Mouse (Mus musculus) forebrain, embryonic 10.5 days (tissue): Measurements from ENCODE around the gene Colgalt2. TPM values are rescaled to one million over a fixed set of nuclear protein-coding genes. Genes with fewer than 3 reads are reported as not detected.
"Not testable (repeated sequence)": the region's sequence is repeated elsewhere in the genome, so short reads cannot be mapped to it uniquely, and the experiment has no call there.

ENCODE experiments used
- DNase-seq: peaks from one replicate; pipeline ENCODE4 v3.0.0-alpha.2; 2017; ENCODE audit warnings: low spot score; ENCODE audit errors: extremely low spot score
- H3K27ac ChIP-seq: fragments of 300-500 bp; sonication (generic); 2 replicates; pipeline ENCODE4 v1.5.1; 2016; ENCODE audit warnings: mild to moderate bottlenecking
- H3K27me3 ChIP-seq: fragments of 300-500 bp; sonication (generic); 2 replicates; pipeline ENCODE4 v1.6.1; 2016; ENCODE audit warnings: mild to moderate bottlenecking; ENCODE audit not compliant: poor library complexity, severe bottlenecking
- H3K36me3 ChIP-seq: fragments of 300-500 bp; sonication (generic); replicated peaks from 2 replicates; pipeline ENCODE4 v1.6.1; 2016; ENCODE audit warnings: mild to moderate bottlenecking, moderate library complexity
- H3K4me1 ChIP-seq: fragments of 300-500 bp; sonication (generic); 2 replicates; pipeline ENCODE4 v1.6.1; 2016
- H3K4me3 ChIP-seq: fragments of 300-500 bp; sonication (generic); 2 replicates; pipeline ENCODE4 v1.5.1; 2016; ENCODE audit warnings: mild to moderate bottlenecking, moderate library complexity
- H3K9me3 ChIP-seq: fragments of 300-500 bp; sonication (generic); 2 replicates; pipeline ENCODE4 v1.6.1; 2016; ENCODE audit warnings: mild to moderate bottlenecking, moderate library complexity
- WGBS: fragments of 180-500 bp; shearing (Covaris S2); methylation state at CpG from one replicate; pipeline ENCODE4 v1.1.7; 2016; 5-methylcytosine and 5-hydroxymethylcytosine counted together
- polyA plus RNA-seq: library from polyadenylated mRNA; unstranded; fragments of >200 nt; fragmentation: Nextera tagmentation; extraction: Ambion mirVana; gene quantifications from 2 replicates; pipeline ENCODE4 v1.2.1, GENCODE M21; 2016

The Colgalt2 gene
- polyA plus RNA-seq, result 1.2 and 1.5 TPM in 2 replicates

DNA sequence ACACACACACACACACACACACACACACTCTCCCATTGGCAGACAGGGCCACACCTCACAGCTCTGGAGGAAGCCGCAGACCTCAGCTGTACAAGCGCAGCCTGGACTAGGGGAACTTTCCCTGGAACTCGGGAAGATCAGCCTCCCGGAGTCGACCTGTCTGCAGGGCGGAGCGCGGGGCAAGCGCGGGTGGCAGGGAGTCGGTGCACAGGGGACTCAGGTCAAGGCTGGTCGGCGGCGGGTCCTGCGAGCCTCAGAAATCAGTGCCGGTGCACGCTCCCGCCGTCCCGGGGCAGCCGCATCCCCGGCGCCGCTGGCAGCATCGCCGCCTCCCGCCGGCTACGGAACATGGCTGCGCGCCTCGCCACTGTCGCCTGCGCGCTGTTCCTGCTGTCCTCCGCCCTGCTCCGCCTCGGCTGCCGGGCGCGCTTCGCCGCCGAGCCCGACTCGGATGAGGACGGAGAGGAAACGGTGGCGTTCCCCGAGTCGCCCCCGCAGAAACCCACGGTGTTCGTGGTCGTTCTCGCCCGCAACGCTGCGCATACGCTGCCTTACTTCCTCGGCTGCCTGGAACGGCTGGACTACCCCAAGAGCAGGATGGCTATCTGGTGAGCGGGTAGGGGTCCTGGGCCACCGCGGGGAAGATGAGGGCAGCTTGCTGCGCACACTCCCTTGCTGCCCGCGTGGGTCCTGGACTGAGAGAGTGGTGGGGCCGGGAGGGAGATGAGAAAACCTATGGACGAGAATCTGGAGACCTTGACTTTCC is at the start of gene Colgalt2:
TSS of gene Colgalt2 (plus strand) at position 41 of the 766 bp plus-strand sequence.
- Histone ChIP-seq H3K4me3 (peak within 1 kb of the TSS; percentile 72), H3K27me3 (peaks cover 50% of the 10 kb centered on the region), H3K9me3 (peaks cover 8% of the 10 kb centered on the region; the same call in 1 of the 2 replicates), H3K4me1 (peaks cover 23% of the 10 kb centered on the region), H3K27ac (peak within 1 kb of the TSS; percentile 84), H3K36me3 (no peaks in the 10 kb centered on the region)
- peak; percentile 70 for DNase-seq
- WGBS, result under 1% methylated on average over 67 of the region's 70 CpGs

DNA sequence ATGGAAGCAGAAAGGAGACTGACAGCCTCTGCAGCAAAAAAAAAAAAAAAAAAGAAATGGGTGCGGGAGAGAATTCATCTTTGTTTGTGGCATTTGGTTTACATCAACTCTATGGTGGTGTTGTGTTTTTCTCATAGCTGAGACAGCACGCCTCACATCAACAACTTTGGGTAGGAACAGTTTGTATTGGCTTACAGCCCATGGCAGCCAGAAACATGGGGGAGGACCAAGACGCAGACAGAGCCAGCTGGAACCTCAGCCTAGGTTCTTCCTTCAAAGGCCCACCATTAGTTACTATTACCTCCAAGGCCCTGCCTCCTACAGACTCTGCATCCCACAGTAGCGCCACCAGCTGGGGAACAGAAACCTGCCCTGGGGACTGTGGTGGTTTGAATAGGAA is 42.9 kb upstream of the Colgalt2 start:
- no peak for DNase-seq
- H3K36me3 ChIP-seq, result no peaks in the 10 kb centered on the region
- no peaks in the 10 kb centered on the region for H3K27me3 ChIP-seq
- no peaks in the 10 kb centered on the region for H3K4me1 ChIP-seq
- no peaks in the 10 kb centered on the region for H3K9me3 ChIP-seq
- H3K27ac ChIP-seq, result no peak overlapping the region
- H3K4me3 ChIP-seq, result no peak overlapping the region
- 86% methylated on average over 4 of the region's 4 CpGs for WGBS

DNA sequence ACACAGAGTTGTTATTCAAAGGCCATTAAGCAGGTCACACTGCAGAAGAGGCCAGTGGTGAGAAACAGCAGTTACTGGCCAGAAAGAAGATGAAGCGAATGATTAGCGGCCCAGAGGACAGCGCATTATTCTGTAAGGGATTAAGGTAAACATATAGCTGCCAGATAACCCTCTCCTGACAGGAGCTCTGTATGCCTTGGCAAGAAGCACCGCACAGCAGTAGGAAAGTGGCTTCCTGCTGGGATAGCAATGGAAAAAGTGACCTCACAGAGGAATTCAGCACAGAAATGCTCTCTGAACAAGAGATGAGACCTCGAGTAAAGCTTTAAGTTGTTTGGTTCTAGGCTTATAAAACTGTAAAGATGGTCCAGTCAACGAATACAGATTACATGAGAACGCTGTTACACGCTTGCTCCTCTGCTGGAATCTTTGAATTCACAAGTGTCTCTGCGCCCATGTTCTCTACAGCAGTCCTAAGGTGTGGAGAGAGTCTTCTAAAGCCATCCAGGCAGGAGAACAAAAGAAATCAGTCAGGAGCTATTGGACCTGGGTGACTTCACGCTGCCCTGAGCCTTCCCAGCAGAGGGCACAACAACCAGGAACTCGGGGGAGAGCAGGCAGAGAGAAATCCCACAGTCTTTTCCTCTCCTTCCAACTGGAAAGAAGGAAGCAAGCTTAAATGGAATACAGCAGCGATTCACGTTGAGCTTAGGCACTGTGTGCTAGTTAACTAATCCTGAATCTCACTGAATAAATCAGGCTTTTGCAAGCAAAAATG is 31.1 kb upstream of the Colgalt2 start:
- no peak for DNase-seq
- Histone ChIP-seq H3K36me3 (peaks cover 9% of the 10 kb centered on the region), H3K4me1 (peaks cover 10% of the 10 kb centered on the region), H3K27ac (no peak overlapping the region), H3K9me3 (no peaks in the 10 kb centered on the region), H3K27me3 (no peaks in the 10 kb centered on the region), H3K4me3 (no peak overlapping the region)
- 57% methylated on average over 13 of the region's 13 CpGs for WGBS

DNA sequence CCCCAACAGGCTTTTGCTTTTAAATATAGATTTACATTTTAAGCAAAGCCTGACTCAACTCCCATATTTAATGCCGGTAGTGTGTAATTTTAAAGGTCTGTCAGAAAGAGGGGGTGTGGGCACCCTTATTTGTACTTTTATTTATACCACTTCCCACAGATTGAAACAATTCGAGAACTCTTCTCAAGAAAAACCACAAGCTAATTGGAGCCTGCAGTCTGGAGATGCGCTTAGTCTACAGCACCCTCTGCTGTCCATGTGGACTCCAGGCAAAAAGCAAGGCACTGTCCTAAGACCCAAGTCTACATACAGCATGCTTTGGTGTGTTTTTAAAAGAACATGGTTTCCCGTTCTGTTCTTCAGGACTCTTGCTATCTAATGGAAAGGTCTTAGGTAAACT is 30.5 kb upstream of the Colgalt2 start:
- DNase-seq, result peak; percentile 26
- peaks cover 9% of the 10 kb centered on the region for H3K36me3 ChIP-seq
- H3K4me1 ChIP-seq, result peaks cover 10% of the 10 kb centered on the region
- 31% methylated on average over 4 of the region's 4 CpGs for WGBS
- H3K27ac ChIP-seq, result no peak overlapping the region
- H3K4me3 ChIP-seq, result no peak overlapping the region
- no peaks in the 10 kb centered on the region for H3K27me3 ChIP-seq
- H3K9me3 ChIP-seq, result no peaks in the 10 kb centered on the region

DNA sequence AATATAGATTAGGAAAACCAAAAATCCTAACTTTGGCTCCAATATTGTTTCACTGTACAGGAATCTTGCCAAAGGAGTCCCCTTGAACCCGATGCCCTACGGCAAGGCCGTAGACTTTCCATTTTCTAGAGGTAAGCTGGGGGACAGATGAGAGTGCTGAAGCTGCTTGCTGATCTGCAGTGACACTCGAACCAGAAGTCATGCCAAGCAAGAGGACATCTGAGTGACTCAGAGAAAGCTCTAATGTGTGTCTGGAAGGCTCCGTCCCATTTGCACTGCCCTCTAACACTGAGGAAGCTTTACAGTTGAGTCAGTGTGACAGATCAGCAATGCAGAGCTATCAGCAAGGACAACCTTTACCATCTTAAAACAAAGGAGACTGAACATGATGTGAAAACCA is 21.3 kb upstream of the Colgalt2 start:
- Histone ChIP-seq H3K36me3 (peaks cover 43% of the 10 kb centered on the region), H3K9me3 (no peaks in the 10 kb centered on the region), H3K4me1 (no peaks in the 10 kb centered on the region), H3K27me3 (no peaks in the 10 kb centered on the region), H3K27ac (no peak overlapping the region), H3K4me3 (no peak overlapping the region)
- DNase-seq, result no peak
- WGBS, result 94% methylated on average over 5 of the region's 5 CpGs

GRCm38 (mm10) chr1:152384589-152384988 is 15.0 kb upstream of the Colgalt2 start:
- Histone ChIP-seq H3K36me3 (peaks cover 20% of the 10 kb centered on the region), H3K9me3 (no peaks in the 10 kb centered on the region), H3K27ac (no peak overlapping the region), H3K27me3 (no peaks in the 10 kb centered on the region), H3K4me3 (no peak overlapping the region), H3K4me1 (peaks cover 17% of the 10 kb centered on the region)
- 89% methylated on average over 1 of the region's 1 CpGs for WGBS
- no peak for DNase-seq

DNA sequence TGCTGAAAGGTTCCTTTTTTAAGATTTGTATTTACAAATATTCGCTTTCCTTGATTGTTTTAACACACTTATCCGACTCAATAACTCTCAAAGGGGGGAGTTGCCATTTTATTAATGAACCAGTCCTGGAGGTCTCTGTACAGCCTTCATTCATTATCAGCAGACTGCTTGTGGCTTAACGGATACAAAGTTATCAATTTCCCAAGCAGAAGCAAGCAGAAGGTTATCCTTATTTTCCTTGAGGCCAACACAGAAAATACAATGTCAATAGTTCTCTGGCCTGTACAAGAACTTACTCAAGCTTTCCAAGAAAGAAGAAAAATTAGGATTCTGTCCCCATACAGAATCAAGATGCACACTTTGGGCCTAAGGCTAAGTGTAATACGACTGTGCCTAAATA is 13.9 kb upstream of the Colgalt2 start:
- H3K27ac ChIP-seq, result peak overlapping the region; percentile 89; the same call in 1 of the 2 replicates
- H3K36me3 ChIP-seq, result peaks cover 15% of the 10 kb centered on the region
- WGBS, result 35% methylated on average over 2 of the region's 4 CpGs
- peaks cover 17% of the 10 kb centered on the region for H3K4me1 ChIP-seq
- H3K27me3 ChIP-seq, H3K9me3 ChIP-seq, DNase-seq: not testable (repeated sequence)
- H3K4me3 ChIP-seq, result peak overlapping the region; percentile 86

DNA sequence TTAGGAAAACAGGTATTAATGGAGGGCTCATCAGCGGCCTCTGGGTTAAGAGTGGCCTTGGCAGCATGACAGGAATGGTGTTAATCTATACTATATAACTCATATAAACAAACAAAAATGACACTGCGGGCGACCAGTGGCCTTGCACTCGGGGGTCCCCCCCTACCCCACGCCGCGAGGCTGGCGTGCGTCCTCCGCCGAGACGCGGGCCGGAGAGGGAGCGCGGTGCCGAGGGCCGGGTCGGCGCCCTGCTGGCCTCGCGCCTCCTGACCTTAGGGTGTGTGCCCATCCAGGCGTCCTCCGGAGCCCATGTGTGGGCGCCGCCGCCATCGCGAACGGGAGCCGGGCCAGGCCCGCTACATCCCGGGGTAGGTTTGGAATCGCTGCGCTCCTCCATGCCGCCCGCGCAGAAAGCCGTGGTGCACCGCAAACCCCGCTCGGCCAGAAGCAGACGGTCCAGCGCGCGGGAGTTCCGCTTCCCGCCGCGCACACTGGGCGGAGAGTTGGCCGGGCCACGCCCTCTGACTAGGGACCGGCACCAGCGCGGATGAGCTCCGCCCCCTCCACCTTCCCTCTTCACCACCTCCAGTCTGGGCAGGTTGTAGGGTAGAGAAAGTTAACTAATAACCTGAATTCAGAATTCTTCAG is 13.3 kb upstream of the Colgalt2 start, which contains the start of gene Tsen15:
TSS of gene Tsen15 (minus strand) at position 501 of the 648 bp plus-strand sequence.
- no peaks in the 10 kb centered on the region for H3K27me3 ChIP-seq
- peak within 1 kb of the TSS; percentile 89 for H3K27ac ChIP-seq
- WGBS, result under 1% methylated on average over 57 of the region's 57 CpGs
- peaks cover 11% of the 10 kb centered on the region for H3K36me3 ChIP-seq
- H3K9me3 ChIP-seq, result no peaks in the 10 kb centered on the region
- peak; percentile 78 for DNase-seq
- H3K4me1 ChIP-seq, result peaks cover 17% of the 10 kb centered on the region
- H3K4me3 ChIP-seq, result peak within 1 kb of the TSS; percentile 86

DNA sequence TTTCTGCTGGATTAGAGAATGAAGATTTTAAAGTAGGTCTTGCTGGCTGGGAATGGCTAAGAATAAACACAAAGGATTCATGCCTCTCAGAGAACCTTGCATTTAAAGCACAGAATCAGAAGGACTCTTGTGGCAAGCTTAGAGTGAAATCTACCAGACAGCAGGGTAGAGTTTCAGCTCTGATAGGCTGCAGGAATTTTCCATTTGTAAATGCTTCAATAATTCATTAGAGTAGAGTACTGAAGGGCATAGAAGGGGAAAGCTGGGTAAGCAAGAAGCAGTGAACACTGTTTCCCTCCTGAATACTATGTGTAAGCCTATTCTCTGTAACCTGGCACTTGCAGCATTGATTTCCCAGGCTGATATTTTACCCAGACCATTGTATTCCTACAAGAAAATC is 10.4 kb upstream of the Colgalt2 start:
- H3K9me3 ChIP-seq, result no peaks in the 10 kb centered on the region; the same call in 1 of the 2 replicates
- H3K4me1 ChIP-seq, result peaks cover 17% of the 10 kb centered on the region
- no peak for DNase-seq
- H3K27ac ChIP-seq, result no peak overlapping the region
- H3K4me3 ChIP-seq, result no peak overlapping the region
- no peaks in the 10 kb centered on the region for H3K27me3 ChIP-seq
- H3K36me3 ChIP-seq, result 0 out of 2 replicates have a peak, but pooled peaks cover 2% of the 10 kb centered on the region

GRCm38 (mm10) chr1:152394137-152394536 is 5.5 kb upstream of the Colgalt2 start:
- no peak overlapping the region for H3K4me3 ChIP-seq
- peaks cover 16% of the 10 kb centered on the region for H3K27me3 ChIP-seq
- DNase-seq, result no peak
- 96% methylated on average over 3 of the region's 3 CpGs for WGBS
- no peak overlapping the region for H3K27ac ChIP-seq
- no peaks in the 10 kb centered on the region for H3K36me3 ChIP-seq
- H3K9me3 ChIP-seq, result peaks cover 8% of the 10 kb centered on the region; the same call in 1 of the 2 replicates
- no peaks in the 10 kb centered on the region for H3K4me1 ChIP-seq

DNA sequence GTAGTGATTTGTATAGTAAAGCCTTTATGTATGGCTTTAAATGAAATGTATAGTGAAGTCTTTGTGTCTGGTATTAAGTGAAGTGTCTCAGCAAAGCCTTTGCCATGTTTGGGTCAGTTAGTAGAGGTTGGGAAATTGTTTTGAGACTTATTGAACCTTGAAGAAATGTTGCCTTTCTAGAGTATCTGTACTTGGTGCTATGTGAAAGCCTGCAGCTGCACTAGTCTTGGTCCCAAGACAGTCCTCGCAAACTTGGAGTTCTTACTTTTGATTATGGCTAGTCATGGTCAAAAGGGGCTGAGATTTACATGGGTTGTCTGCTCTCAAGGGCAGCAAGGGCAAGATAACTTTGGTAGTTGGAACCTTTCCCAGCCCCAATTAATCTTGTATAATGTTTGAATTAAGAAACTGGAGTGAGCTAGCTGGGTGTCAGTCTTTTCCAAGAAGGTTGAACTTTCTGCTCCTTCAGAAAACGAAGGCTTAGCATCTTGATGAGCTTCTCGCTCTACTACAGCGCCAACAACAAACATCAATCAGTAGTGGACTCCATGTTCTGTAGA is 4.6 kb upstream of the Colgalt2 start:
- Histone ChIP-seq H3K27me3 (peaks cover 25% of the 10 kb centered on the region), H3K27ac (no peak overlapping the region), H3K4me3 (no peak overlapping the region), H3K9me3 (peaks cover 8% of the 10 kb centered on the region; the same call in 1 of the 2 replicates), H3K36me3 (no peaks in the 10 kb centered on the region), H3K4me1 (peaks cover 7% of the 10 kb centered on the region; the same call in 1 of the 2 replicates)
- WGBS, result 84% methylated on average over 4 of the region's 4 CpGs
- DNase-seq, result no peak

GRCm38 (mm10) chr1:152398708-152399107 is 922 bp upstream of the Colgalt2 start:
- Histone ChIP-seq H3K27me3 (peaks cover 50% of the 10 kb centered on the region), H3K4me1 (peaks cover 23% of the 10 kb centered on the region), H3K9me3 (peaks cover 8% of the 10 kb centered on the region; the same call in 1 of the 2 replicates), H3K4me3 (no peak overlapping the region), H3K36me3 (no peaks in the 10 kb centered on the region), H3K27ac (no peak overlapping the region)
- WGBS, result 67% methylated on average over 1 of the region's 1 CpGs
- DNase-seq, result no peak
